Mouse (Mus musculus) G1E (cell line): Measurements from ENCODE around the gene Supt3.

Source experiments
- CTCF ChIP-seq: IDR thresholded peaks from 2 replicates; pipeline ENCODE4 v1.5.1; 2012; ENCODE audit warnings: low read depth, low read length, inconsistent platforms, mixed read lengths
- TAL1 ChIP-seq: conservative IDR thresholded peaks from 2 replicates; pipeline ENCODE4 v1.6.1; 2012; ENCODE audit warnings: low read depth, low read length, inconsistent platforms, mixed read lengths

- TF ChIP-seq CTCF (no peak), TAL1 (no peak)
These were observed 10.6 kb upstream of the Supt3 start for GRCm38 (mm10) chr17:44766318-44766717.
